Mouse (Mus musculus): Measurements from ENCODE around the gene Olfm2. TPM values are rescaled to one million over a fixed set of nuclear protein-coding genes. Genes with fewer than 3 reads are reported as not detected.
"Not testable (repeated sequence)": the region's sequence is repeated elsewhere in the genome, so short reads cannot be mapped to it uniquely, and the experiment has no call there.

Gene Olfm2
- total RNA-seq, 2 experiments from 2014 or later = 0.74 to 0.98 TPM

DNA sequence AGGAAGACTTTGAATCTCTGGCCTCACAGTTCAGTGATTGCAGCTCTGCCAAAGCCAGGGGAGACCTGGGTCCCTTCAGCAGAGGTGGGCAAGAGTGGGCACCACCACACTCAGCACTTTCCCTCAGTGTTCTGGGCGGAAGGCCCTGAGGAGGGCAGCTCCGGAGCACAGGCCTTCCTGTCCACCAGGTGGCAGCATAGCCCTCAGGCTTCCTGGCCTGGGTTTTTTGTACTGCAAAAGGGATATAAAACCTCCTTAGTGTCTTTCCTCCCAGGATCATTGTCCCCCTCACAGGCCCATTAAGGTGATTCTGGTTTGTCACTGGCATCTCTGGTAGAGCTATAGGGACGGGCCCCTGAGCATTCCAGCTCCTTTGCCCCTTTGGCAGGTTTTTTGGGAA is 83.8 kb downstream of the Olfm2 start:
- peak; percentile 39 to 74 for DNase-seq (ENCODE audit: low spot score in 2 of 2)

DNA sequence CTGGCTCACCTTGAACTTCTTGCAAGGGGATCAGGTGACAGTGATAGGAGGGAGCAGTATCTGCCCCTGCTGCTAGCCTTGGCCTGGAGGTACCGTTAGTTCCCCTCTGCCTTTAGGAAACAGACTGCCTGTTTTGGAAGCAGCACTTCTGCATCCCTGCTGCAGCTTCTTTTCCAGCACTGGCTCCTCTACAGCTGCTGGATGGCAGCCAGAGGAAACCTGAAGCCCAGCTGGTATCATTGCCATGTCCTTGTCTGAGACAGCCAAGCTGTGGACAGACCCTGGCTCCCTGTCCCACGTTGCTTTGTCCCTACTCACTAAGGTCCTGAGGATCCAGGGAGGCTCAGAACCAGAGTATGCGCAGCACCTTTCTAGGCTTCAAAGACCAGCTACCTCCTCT is 88.6 kb downstream of the Olfm2 start:
- no peak for DNase-seq (ENCODE audit: low spot score in 2 of 2)

DNA sequence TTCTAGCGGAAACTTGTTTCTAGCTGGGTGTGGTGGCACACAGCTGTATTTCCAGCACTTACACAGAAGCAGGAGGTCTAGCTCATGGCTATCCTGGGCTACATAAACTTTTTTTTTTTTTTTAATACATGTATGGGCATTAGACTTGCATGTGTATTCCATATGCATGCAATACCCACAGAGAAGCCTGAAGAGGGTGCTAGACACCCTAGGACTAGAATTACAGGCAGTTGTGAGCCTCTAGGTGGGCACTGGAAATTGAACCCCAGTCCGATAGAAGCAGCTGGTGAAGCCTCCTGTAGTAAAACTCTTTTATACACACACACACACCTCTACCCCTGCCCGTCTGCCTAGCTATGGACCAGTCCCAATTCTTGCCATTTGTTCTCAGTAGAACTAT is 92.3 kb downstream of the Olfm2 start:
- no peak for DNase-seq (ENCODE audit: low spot score in 2 of 2)

DNA sequence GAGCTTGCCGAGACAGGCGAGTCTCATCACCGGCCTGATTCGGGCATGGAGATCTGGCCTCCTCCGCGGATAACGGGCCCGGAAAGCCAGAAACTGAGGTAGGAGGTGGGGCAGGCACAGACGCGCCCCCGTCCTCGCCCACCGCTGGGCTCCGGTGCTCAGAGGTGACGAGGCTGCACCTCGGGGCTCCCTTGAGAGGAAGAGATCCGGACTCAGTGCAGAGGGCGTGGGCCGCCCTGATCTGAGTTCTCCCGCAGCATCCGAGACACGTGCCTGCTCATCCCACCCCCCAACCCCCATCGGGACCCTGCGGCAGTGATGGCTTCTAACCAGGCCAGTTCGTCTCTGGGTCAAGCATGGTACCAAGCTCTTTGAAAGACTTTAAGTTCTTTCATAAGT is 93.9 kb downstream of the Olfm2 start:
- peak in 1 of 2 experiments; percentile 27 for DNase-seq (ENCODE audit: low spot score in 2 of 2)

DNA sequence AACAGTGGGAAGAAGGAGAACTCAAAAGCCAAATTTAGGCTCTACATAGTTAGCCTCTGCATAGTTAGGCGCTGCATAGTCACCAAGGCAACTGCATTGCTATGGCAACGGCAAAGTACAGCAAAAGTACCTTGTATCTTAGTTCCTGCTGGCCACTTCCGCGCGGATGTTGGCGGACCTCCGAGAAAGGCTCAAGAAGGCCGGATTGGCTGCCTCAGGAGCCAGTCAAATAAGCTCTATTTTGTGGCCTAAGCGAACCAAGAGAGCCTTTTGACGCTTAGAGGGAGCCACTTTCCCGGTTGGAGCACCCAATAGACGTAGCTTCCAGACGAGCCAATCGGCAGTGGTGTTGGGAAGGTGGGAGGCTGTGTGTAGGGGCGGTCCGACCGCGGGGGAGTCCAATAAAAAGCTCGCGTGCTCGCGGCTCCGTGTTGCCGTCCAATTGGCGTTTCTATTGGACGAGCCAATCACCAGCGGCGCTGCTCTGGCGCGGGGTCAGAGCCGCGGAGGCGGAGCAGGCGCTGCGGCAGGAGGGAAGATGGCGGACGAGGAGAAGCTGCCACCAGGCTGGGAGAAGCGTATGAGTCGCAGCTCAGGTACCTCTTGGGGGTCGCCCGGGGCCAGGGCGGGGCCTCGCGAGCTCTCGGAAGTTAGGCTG is 94.4 kb downstream of the Olfm2 start, which contains the start of gene Pin1:
Gene Pin1 (plus strand): TSS at position 494 of the 658 bp plus-strand sequence.
- peak; percentile 93 to 97 for DNase-seq (ENCODE audit: low spot score in 2 of 2)

DNA sequence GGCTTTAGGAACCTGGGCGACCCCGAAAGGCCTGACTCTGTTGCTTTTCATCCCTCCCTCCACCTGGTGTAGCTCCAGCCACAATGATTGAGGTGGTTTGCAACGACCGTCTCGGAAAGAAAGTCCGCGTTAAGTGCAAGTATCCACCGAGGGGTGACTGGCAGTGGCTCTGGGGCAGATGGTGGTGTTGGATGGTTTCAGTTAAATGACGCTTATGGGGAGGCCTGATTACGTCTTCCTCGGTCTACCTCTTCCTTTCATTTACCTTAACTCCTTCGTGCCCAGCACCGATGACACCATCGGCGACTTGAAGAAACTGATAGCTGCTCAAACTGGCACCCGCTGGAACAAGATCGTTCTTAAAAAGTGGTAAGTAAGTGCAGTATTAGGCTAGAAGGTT is 101.0 kb downstream of the Olfm2 start:
- DNase-seq (ENCODE audit: low spot score in 2 of 2) = peak in 1 of 2 experiments; percentile 14

DNA sequence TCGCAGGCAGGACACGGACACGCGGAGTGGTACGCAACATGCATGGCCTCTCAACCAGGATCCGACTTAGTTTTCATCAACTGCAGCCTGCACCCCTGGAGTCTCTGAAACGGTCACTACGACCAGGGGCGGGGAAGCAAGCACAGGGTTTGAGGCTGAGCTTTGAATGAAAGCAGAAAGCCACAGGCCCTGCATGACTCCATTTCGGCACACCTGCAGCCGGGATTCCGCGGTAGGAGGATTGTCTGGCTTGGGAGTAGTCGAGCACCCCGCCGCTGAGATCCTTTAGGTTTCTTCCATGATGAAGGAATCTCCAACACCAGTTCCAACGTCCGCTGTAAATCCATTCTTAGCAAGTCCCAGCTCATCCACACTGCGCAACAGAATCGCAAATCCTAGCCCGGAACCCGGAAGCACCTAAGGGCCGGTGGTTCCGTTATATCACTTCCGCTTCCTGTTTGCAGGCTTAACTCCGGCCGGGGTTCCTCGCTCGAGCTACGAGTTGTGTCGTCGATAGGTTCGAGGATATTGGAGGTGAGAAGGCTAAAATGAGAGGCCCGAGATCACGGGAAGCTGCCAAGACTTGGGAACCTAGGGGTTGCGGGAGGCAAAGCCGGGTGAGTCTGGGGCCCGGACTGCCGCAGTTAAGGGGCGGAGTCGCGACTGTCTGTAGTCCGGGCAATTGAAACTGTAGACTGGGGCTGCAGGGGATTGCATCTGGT is 101.6 kb downstream of the Olfm2 start, which contains the start of gene Fbxl12:
Gene Fbxl12 (minus strand): TSS at position 408 of the 722 bp plus-strand sequence.
- peak; percentile 33 to 66 for DNase-seq (ENCODE audit: low spot score in 2 of 2)

DNA sequence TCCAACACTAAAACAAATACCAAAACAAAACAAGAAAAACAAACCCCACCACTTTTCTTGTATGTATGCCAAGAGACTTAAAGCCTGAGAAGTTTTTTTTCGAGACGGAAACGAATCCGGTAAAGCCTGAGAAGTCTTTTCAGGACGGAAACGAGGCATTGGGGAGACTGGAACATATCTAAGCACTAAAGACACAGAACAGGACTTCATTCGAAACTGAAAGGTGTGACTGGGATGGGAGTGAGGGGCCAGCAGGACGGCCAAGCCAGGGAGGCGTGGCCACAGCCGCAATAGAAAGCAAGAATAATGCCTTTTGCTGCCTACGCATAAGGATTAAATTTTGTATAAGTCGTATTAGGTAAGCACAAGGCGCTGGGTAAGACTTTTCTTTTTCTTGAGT is 102.4 kb downstream of the Olfm2 start:
- no peak for DNase-seq (ENCODE audit: low spot score in 2 of 2)

DNA sequence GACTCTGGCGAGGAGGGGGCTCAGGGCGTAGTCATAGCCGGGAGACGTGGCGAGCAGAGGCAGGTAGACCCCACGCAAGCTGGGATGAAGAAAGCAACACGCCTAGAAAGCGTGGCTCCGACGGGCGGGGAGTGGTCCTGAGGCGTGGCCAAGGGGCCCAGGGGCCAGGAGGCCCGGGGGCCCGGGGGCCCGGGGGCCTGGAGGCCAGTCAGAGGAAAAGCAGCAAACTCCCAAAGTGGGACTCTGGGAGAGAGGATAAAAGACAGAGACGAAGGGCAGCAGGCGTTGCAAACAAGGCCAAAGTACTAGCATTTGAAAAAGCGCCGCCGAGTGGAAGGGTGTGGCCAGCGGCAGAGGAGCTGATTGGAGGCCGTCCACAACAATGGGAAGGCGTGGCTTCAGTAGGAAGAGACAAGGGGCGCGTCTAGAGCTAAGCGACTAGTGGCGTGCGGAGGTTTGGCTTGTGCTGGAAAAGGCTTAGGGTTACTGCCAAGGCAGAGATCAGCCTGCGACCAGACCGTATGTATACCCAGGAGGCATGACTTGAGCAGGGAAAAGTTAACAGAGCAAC is 103.2 kb downstream of the Olfm2 start:
- DNase-seq (ENCODE audit: low spot score in 2 of 2) = peak; percentile 72 to 91

DNA sequence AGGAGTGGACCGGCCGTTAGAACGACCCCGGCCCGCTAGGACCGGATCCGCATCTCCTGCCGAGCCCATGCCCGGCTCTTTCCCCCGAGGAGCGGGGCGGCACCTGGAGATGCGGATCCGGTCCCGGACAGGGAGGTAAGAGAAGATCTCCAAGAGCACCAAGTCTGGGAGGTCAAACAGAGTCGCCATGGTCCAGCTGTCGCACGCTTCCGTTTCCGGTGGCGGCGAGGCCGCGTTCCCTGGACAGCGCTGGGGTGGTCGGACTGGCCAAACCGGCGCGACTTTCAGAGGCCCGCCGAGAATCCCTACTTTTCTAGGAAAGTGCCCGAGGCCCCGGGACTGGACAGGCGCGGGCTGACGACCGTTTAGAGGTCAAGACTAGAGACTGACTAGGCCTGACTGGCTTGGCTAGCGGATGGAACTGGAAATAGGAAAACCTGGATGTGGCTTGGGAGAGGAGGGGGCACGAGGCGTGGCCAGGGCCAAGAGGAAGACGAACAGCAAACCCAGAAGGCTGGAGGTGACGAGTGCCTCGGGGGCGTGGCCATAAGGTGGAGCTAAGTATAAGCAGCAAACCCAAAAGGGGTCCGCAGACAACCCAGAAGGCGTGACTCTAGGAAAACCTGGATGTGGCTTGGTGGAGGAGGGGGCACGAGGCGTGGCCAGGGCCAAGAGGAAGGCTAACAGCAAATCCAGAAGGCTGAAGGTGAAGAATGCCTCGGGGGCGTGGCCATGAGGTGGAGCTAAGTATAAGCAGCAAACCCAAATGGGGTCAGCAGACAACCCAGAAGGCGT is 103.9 kb downstream of the Olfm2 start, which contains the start of gene Ubl5:
Gene Ubl5 (plus strand): TSS at position 778 of the 795 bp plus-strand sequence.
- peak; percentile 75 to 89 for DNase-seq (ENCODE audit: low spot score in 2 of 2)

DNA sequence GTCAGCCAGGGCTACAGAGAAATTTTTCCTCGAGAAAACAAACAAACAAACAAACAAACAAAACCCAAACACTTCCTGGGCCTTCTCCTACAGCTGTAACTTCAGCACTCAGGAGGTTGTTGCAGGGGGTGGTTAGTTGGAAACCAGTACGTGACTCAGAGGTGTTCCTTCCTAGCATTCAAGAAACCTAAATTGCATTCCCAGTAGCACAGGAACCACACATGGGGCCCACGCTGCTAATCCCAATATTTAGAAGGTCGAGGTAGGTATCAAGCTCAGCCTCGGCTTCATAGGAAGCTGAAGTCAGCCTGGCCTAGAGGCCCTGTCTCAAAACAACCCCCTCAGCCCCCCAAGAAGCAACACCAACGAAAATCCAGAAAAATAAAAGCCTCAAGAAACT is 104.6 kb downstream of the Olfm2 start:
- DNase-seq (ENCODE audit: low spot score in 2 of 2) = no peak

DNA sequence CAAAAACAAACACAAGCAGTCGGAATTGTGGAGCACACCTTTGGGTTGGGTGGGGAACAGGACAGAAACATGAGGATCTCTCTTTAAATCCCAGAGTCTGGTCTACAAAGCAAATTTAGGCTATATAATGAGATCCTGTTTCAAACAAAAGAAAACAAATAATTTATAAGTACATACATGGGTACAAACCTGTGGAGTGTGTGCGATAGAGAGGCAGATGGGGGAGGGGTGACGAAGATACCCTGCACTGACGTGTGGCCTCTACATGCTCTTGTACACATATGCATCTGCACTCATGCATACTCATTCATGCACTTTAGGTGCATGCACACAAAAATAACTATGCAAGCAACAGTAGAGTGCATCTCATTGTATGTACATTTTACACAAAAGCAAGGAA is 106.7 kb downstream of the Olfm2 start:
- no peak for DNase-seq (ENCODE audit: low spot score in 2 of 2)

DNA sequence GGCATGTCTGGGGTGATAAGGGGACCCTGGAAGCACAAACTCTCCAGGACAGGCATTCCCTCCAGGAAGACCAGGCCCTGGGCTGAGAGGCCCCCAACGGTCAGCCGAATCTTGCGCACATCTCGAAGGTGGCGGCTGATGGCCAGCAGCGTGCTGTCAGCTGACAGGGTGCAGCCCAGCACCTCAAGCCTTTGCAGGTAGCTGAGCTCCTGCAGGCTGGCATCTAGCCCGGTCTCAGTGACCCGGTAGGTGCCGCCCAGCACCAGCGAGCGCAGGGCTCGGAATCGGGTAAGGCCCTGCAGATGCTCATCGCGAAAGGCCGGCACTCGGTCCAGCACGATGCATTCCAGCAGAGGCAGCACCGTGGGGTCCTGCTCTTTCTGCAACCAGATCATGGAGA is 107.6 kb downstream of the Olfm2 start:
- DNase-seq (ENCODE audit: low spot score in 2 of 2) = peak in 1 of 2 experiments; percentile 9

DNA sequence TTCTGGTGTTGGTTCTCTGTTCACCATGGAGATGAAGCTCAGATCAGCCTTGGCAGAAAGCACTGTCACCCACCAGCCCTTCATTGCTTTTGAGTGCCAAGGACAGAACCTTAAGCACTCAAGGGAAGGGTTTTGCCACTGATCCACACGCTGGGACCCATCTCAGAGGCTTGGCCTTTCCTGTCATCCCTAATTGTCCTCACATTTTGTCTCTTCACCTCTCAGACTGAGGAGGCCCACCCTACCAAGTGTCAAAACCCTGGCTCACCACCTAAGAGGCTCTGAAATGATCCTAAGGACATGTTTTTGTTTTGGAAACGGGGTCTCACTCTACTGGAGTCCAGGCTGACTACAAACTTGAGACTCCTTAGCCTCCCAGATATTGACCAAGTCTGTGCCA is 109.4 kb downstream of the Olfm2 start:
- DNase-seq (ENCODE audit: low spot score in 2 of 2) = no peak

DNA sequence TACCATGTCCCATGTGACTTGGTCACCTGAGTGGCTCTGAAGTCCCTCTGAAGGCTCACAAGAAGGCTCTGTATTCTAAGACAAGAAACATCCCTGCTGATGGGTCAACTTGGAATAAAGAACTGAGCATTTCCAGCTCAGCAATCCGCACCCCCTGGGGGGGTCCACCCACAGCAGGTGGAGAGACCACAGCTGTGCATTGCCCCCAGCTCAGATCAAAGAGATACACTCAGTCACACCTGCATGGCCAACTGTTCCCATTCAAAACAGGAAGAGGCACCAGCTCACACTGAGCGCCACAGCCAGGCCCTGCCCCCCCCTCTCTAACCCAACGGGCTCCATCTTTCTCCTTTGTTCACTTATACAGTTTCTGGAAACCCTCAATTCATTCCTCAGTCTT is 109.9 kb downstream of the Olfm2 start:
- no peak for DNase-seq (ENCODE audit: low spot score in 2 of 2)

DNA sequence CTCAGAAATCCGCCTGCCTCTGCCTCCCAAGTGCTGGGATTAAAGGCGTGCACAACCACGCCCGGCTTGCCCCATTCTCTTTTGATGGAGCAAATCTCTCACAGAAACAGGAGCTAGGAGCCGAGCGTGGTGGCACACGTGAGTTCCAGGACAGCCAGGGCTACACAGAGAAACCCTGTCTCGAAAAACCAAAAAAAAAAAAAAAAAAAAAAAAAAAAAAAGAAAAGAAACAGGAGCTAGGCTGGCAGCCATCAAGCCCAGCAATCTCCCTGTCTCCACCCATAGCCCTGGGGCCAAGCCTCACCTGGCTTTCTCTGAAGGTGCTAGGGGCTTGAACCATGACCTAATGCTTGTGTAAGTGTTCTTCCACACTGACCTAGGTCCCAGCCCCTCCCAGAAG is 110.5 kb downstream of the Olfm2 start:
- DNase-seq (ENCODE audit: low spot score in 2 of 2) = not testable (repeated sequence)

DNA sequence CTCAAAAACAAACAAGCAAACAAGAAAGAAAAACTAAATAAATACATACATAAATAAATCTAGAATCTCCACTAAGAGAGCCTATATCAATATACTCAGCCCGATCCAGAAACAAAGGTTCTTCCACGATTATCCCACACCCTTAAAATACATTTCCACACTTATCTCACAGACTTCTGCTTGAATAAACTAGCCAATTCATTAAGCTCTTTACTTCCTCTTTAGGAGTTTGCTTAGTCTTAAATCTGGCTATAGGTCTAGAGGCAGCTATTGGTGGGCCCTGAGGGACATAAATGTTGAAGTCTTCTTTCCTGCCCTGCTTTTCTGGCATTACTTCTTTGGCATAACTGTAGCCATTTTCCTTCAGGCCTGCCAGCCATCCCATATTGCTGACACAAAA is 114.8 kb downstream of the Olfm2 start:
- DNase-seq (ENCODE audit: low spot score in 2 of 2) = no peak

Measured in gastrocnemius, postnatal 4 days (tissue).